Mouse (Mus musculus): ENCODE results near the gene Azin2. TPM values are rescaled to one million over a fixed set of nuclear protein-coding genes. Genes with fewer than 3 reads are reported as not detected.

The Azin2 gene
- total RNA-seq (2015; ENCODE audit: low replicate concordance) (not detected in 2 replicates), total RNA-seq (2017; ENCODE audit: low replicate concordance) (0.85 TPM in 1 of 2 replicates, not detected in the other)

DNA sequence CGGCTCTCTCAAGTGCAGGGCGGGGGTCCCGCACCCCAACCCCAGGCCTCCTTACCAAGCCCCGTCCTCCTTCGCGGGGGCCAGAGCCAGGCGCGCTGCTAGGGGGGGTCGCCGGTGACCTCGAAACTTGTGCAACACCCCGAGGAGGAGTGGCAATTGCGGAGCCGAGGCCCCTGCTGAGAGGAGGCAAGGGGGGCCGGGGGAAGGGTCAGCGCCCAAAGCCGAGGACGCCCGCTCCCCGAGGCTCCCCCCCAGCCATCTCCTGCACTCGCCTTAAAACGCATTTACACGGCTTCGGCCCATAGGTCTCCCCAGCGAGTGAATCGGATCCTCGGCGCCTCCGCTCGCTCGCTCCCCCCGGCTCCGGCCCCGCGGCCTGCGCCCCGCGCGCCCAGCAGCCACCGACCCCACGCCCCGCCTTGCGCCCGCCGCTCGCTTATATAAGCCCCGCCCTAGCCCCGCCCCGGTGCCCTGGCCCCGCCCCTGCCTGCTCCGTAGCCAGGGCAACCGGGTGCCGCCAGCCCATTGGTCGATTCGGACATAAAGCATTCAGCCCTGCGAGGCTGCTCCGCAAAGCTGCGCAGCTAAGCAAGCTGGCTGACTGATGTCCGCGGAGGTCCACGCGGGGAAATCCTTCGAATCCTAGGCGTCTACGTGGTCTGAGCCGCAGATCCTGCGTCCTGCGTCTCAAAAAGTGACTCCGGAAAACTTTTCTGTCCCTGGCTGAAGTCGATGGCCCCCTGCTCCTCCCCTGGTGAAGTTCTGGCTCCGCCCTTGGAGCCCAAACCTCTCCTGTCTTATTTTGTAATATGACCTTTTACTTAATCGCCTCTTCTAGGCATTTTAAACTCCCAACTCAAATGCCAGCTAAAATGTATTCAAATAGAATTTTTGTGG lies at the start of gene Azin2:
Azin2 (minus strand) TSS at position 414 of the 897 bp plus-strand sequence.
- ATAC-seq (replicated peaks; ENCODE audit: low FRiP score, poor library complexity, severe bottlenecking): peak; percentile 58

DNA sequence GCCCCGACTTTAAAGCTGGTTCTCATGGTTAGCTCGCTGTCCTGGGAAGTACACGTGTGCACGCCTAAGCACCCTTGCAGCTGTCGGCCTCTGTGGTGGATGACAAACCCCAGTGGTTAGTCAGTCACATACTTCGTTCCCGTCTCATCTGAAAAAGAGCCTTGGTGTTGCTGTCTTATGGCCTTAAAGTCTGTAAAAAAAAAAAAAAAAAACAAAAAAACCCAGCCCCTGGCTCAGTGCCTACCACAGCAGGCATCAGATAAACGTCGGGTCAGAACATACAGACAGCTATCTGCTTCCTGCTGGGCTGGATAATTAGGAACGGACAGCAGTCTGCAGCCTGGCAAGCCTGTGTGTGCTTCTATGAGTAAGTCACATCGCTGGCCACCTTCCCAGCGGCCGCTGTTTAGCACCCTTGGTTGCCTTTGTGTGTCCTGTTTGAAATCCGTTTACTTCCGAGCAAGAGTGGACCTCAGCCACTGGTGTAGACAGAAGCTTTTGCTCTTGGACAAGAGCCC lies 49.4 kb upstream of the Azin2 start:
- ATAC-seq (replicated peaks; ENCODE audit: low FRiP score, poor library complexity, severe bottlenecking): no peak

DNA sequence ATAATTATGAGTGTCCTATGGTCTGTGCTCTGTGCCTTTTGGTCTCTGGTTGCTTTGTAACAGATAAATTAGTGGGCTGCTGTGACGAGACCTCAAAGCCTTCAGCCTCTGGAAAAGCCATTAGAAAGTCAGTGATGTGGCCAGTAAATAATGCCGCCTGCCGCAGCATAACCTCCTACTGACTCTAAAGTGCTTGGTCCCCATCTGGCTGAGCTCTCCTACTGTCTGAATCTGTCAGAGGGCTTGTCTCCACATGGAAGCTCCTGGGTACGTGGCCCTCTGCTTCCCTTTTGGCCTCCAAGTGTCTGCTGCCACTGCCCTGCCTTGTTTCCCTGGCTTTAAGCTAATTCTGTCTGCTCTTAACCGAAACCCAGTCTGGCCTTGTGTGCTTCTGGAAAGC lies 47.3 kb upstream of the Azin2 start:
- no peak for ATAC-seq (replicated peaks; ENCODE audit: low FRiP score, poor library complexity, severe bottlenecking)

DNA sequence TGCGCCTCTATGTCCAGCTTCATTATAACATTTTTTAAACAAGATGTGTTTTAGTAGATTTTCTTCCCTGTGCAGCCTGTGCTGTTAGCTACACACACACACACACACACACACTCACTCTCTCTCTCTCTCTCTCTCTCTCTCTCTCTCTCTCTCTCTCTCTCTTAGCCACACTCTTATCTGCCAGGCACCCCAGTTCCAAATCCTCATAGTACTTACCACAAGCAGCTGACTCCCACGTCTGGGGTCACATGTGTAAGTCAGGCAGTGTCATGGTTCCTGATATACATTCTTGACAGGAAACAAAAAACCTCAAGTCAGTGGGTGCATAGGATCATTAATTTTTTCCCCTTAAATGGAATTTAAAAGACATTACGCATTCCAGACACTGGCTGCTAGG lies 46.4 kb upstream of the Azin2 start:
- no peak for ATAC-seq (replicated peaks; ENCODE audit: low FRiP score, poor library complexity, severe bottlenecking)

DNA sequence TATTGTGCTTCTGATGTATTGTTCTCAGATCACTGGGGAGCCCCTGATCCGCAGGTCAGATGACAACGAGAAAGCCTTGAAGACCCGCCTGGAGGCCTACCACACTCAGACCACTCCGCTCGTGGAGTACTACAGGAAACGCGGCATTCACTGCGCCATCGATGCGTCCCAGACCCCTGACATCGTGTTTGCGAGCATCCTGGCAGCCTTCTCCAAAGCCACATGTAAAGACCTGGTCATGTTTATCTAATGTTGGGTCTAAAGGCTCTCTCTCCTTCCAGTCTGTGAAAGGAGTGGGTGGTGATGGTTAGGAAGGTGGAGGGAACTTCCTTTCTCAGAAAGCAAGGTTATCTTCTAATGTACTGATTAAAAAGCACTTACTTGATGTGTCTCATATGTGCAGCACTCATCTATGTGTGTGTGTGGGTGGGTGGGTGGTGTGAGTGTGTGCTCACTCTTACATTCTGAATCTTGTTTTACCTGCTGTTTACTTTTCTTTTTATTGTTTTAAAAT lies 45.8 kb upstream of the Azin2 start:
- ATAC-seq (replicated peaks; ENCODE audit: low FRiP score, poor library complexity, severe bottlenecking): no peak

DNA sequence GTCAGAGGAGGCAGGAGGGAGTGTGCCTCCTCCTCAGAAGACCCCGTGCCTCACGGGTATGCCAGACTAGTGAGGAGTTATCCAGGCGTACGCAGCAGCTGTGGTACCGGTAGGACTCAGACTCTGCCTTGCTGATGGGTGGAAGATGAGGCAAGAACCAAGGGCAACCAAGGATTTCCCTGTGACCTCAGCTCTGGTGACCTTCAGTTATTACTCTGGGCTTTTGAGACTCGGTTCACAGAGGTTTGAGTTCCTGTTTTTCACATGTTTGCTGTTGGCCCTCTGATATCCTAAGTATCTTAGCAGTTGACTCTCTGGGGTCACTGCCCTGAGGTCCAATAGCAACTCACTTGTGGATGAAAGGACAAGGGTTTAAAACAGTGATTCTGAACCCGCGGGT lies 41.5 kb upstream of the Azin2 start:
- ATAC-seq (replicated peaks; ENCODE audit: low FRiP score, poor library complexity, severe bottlenecking): no peak

DNA sequence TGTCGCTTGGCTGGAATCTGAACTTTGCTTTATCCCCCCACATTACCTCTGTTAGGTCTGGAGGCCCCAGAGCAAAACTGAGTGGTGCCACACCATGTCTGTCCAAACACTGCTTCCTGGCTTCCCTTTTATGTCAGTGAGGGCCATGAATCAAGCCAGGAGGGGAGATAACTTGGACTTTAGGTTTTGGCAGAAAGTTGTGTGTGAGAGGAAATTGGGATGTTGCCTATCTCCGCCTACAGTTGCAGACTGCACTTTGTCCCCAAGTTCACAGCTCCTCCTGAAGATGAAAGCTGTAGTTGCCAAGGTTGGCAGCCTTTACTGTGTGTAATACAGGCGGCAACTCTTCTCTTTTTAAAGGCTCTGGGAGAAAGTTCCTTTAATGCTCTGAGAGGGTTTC lies 38.5 kb upstream of the Azin2 start:
- ATAC-seq (replicated peaks; ENCODE audit: low FRiP score, poor library complexity, severe bottlenecking): no peak

DNA sequence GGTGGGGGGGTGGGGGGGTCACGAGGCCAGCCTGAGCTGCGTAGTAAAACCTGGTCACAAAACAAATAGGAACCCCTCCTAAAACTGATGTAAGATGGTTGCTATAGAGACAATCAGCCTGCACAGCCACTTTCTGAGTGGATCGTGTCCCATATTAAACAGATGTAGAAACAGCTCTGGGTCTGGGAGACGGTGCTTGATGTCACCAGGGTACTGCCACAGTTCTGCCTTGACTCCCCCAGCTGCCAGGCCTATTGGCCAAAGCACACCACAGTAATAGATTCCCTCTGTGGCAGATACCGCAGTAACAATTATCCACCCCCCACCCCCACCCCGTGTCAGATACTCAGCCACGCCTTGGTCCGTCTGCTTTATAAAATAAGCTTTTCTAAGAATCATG lies 36.2 kb upstream of the Azin2 start:
- ATAC-seq (replicated peaks; ENCODE audit: low FRiP score, poor library complexity, severe bottlenecking): no peak

DNA sequence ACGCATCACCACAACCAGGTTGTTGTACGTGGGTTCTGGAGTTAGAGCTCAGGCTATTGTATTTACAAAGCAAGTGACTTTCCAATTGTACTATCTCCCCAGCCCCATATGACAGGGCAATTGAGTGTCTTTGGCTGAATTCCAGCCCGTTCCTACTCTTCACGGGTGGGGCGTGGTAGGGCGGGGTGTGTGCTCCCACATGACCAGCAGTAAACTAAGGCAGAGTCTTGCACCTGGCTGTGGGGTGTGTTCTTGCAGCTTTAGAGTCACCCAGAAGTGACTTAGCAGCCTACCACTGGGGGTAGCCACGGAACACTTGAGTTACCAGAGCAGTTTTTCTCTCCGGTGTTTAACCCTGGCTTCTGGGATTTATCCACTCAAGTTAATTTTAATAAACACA lies 35.0 kb upstream of the Azin2 start:
- peak; percentile 61 for ATAC-seq (replicated peaks; ENCODE audit: low FRiP score, poor library complexity, severe bottlenecking)

DNA sequence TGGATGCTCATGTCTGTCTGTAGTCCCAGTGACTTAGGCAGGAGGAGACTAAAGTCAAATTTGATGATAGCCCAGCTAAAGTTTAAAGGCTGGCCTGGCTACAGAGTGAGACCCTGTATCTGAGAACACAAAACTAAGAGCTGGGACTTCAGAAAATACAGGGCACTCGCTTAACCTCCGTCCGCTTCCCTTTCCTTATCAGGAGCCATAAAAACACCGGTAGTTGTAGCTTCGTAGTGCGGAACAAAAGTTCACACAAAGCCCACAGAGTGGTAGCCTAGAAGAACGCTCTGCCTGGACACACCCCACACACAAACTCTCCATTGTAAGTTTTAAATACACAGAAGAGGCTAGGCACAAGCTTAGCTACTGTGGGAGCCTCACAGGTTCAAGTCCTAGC lies 33.0 kb upstream of the Azin2 start:
- ATAC-seq (replicated peaks; ENCODE audit: low FRiP score, poor library complexity, severe bottlenecking): no peak

DNA sequence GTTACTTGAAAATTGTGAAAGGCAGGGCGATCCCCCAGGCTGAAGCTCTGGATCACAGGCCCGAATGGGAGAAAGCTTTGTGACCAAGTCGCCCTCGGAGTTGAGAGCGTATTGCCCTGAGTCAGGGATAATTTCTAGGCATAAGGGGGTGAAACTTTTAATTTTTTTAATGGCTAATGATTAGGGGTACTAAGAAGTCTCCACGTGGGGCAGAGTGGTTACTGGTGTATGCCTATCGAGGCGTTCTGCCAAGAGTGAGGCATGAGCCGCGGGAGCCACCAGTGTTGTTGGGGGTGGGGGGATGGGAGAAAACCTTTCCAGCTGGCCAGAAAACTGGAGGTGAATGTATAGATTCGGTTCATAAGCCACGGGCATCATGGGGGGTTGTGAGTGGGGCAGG lies 31.4 kb upstream of the Azin2 start:
- 0 out of 2 replicates have a peak, but pooled peaks have one; percentile 10 for ATAC-seq (replicated peaks; ENCODE audit: low FRiP score, poor library complexity, severe bottlenecking)

DNA sequence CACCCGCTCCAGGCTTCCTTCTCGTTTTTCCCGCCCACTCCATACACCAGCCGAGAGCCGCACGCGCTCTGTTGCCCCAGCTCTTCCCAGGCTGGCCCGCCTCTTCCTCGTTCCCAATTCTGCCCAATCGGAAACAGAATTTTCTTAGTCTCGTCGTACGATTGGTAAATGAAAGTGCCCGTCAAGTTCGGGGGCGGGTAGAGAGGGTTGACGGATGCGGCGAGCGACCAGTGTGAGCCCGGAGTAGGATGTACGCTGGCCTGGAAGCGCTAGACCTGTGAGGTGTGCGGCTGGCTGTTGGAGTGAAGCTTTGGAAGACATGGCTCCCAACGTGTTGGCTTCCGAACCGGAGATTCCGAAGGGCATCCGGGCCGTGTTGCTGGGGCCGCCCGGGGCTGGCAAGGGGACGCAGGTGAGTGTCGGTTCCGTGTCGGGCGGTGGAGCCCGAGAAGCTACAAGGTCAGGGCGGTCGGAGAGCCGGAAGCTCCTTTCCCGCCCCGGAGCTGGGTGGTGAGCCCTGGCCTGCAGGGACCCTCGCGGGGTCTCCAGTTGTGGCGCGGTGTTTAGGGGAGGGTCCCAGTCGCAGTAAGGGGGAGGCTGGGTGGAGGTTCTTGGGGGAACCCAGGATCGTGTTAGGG lies 30.9 kb upstream of the Azin2 start:
- peak; percentile 94 for ATAC-seq (replicated peaks; ENCODE audit: low FRiP score, poor library complexity, severe bottlenecking)

DNA sequence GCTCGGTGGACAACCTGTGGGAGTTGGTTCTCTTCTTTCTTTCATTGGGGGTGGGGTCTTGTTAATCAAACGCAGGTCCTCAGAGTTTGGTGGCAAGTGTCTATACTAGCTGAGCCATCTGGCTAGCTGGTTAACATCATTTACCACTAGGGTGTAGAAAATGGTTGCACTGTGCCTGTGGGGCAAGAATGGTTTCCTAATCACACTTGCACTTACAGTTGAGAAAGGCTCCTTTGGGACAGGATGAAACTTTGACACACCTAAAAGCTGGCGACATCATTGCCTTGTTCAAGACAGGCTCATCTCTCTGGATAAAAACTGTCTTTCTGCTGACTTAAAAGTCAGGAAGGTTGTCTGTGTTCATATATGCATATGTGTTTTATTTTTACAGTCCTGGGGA lies 29.9 kb upstream of the Azin2 start:
- ATAC-seq (replicated peaks; ENCODE audit: low FRiP score, poor library complexity, severe bottlenecking): no peak

DNA sequence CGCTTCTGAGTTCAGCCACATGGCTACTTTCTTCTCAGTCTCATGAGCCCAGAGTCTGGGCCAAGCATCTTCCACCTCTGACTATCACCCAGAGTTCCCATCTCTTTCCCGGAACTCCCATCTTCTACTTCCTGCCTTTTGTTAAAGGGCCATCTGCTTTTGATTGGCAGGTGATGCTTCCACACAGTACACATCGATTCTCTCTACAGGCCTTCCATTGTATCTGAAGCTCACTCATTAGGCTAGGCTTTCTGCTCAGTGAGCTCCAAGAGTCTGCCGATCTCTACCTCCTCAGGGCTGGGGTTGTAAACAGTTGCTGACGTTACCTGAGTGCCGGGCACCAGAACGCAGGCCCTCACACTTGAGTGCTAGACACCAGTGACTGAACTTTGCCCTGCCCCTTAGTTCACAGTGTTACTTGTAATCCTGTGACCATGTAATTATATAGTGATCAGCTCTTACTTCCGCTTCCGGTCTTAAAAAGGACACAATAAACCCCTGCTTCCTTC lies 29.3 kb upstream of the Azin2 start, which contains the start of gene Ak2:
Ak2 (plus strand) TSS at position 459 of the 509 bp plus-strand sequence.
- ATAC-seq (replicated peaks; ENCODE audit: low FRiP score, poor library complexity, severe bottlenecking): no peak

DNA sequence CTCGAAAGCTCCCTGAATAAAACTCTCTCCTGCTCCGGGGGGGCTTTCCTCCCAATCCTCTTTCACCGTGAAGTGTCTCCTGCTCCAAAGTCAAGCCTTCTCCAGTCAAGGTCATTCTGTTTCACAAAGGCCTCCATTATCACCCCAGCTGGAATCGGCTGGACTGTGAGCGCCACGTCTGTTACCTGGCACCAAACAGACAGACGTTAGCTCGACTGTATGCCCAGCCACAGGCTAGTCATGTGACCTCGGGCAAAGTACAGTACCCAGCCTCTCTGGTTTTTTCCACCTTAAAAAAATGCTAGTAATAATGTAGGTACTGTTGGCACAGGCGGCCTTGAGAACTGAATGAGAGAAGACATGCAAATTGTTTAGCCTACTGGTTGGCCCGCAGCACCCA lies 27.4 kb upstream of the Azin2 start:
- no peak for ATAC-seq (replicated peaks; ENCODE audit: low FRiP score, poor library complexity, severe bottlenecking)

DNA sequence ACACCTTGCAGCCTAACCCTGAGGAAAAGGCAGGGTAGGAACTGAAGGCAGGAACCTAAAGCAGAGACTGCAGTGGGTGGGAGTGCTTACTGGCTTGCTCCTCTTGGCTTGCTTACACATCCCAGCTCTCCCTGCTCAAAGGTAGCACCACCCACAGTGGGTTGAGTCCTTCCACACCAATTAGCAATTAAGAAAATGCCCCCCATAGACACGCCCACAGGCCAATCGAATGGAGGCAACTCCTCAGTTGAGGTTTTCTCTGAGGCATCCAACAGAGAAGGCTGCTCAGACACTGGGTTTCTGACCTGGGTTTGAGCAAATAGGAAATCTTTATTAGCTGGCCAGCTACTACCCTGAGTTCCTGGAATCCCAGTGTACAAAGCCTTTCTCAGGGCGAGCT lies 26.7 kb upstream of the Azin2 start:
- ATAC-seq (replicated peaks; ENCODE audit: low FRiP score, poor library complexity, severe bottlenecking): no peak

DNA sequence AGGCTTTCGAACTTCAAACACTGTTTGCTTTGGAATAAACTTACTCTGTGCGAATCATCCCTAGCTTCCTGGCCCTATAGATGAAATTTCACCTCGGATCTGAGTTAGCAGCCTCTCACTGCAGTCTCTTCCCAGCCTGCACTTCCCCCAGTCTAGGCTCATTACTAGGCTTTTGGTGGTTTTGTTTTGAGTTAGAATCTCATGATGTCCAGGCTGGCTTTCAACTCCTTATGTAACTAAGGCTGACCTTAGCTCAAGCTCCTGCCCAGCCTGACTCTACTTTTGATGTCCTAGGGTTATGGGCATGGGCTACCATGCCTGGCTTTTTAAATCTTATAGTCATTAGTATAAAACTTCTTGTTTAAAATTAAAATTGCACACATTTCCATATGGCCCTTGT lies 22.4 kb upstream of the Azin2 start:
- no peak for ATAC-seq (replicated peaks; ENCODE audit: low FRiP score, poor library complexity, severe bottlenecking)

DNA sequence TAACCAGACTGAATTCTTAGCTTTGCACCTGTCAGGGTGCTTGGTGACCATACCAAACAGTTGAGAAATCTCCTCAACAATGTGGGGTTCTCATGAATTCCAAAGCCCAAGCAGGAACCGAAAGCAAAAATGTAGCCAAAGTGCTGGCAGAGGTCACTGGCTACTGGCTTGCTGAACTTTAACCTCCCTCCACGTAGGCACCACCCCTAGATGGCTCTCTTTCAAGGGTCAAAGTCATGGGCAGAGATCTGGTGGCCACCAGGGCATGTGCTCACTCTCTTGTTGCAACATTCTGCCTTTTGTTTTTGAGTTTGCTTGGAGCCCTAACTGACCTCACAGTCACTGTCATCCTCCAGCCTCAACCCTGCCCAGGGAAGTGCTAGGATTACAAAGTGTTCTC lies 21.4 kb upstream of the Azin2 start:
- ATAC-seq (replicated peaks; ENCODE audit: low FRiP score, poor library complexity, severe bottlenecking): no peak

DNA sequence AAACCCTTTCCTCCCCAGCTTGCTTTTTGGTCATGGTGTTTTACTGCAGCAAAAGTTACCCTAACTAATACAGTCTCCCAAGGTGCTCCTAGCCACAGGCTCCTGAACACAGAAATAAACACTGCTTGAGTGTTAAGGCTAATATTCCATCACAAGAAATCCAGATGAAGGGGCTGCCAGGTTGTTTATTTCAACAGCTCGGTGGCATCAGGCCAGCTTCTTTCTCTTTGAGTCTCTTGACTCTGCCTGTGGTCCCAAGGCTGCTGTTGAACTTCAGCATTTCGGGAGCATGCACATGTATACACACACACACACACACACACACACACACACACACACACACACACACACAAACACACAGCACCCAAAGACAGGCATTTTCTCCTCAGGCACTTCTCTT lies 20.9 kb upstream of the Azin2 start:
- ATAC-seq (replicated peaks; ENCODE audit: low FRiP score, poor library complexity, severe bottlenecking): no peak

DNA sequence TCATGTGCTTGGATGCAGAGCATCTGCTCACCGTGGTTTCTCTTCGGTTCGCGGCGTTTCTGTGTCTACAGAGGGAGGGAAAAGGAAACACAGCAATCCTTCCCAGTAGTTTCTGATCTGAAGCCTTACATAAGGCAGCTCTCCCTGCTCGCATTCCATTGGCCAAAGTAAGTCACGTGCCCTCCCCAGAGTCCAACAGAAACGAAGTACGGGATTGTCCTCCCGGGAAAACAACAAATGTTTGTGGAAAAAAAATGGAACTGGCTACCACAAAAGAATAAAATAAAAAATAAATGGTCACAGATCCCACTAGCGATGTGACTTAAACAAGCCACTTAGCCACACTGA lies 19.6 kb upstream of the Azin2 start:
- ATAC-seq (replicated peaks; ENCODE audit: low FRiP score, poor library complexity, severe bottlenecking): no peak

Data from erythroblast, adult 5-6 weeks (primary cell).